Mouse (Mus musculus): ENCODE measurements around the gene Dnah1. TPM values are rescaled to one million over a fixed set of nuclear protein-coding genes. Genes with fewer than 3 reads are reported as not detected.
A peak's percentile ranks its signal among the peaks of the same experiment; 100 is the strongest.

Dnah1 gene
- polyA plus RNA-seq, 1 experiment from 2014 or later = 2.8 TPM

GRCm38 (mm10) chr14:31330957-31331356, 7.3 kb upstream of the Dnah1 start:
- H3K4me3 ChIP-seq = no peak overlapping the region
- peak; percentile 33 for DNase-seq (ENCODE audit: low spot score)
- no peaks in the 10 kb centered on the region for H3K4me1 ChIP-seq
- whole genome bisulfite sequencing = 77% methylated on average over 4 of the region's 4 CpGs
- no peaks in the 10 kb centered on the region for H3K9me3 ChIP-seq
- H3K36me3 ChIP-seq = no peaks in the 10 kb centered on the region
- H3K27ac ChIP-seq = no peak overlapping the region
- peaks cover 20% of the 10 kb centered on the region; the same call in 1 of the 2 replicates for H3K27me3 ChIP-seq (ENCODE audit: insufficient read depth, poor library complexity, severe bottlenecking)

- Histone ChIP-seq H3K27ac (no peak overlapping the region), H3K4me3 (no peak overlapping the region), H3K27me3 (ENCODE audit: insufficient read depth, poor library complexity, severe bottlenecking) (peaks cover 20% of the 10 kb centered on the region; the same call in 1 of the 2 replicates), H3K4me1 (no peaks in the 10 kb centered on the region), H3K9me3 (no peaks in the 10 kb centered on the region), H3K36me3 (no peaks in the 10 kb centered on the region)
- 47% methylated on average over 2 of the region's 2 CpGs for WGBS
- DNase-seq (ENCODE audit: low spot score) = peak; percentile 70
Measured at GRCm38 (mm10) chr14:31329741-31330140, 6.0 kb upstream of the Dnah1 start.

GRCm38 (mm10) chr14:31327681-31328080, 4.0 kb upstream of the Dnah1 start:
- H3K4me3 ChIP-seq = no peak overlapping the region
- peaks cover 11% of the 10 kb centered on the region for H3K4me1 ChIP-seq
- no peak overlapping the region for H3K27ac ChIP-seq
- DNase-seq (ENCODE audit: low spot score) = peak; percentile 63
- peaks cover 20% of the 10 kb centered on the region; the same call in 1 of the 2 replicates for H3K27me3 ChIP-seq (ENCODE audit: insufficient read depth, poor library complexity, severe bottlenecking)
- no peaks in the 10 kb centered on the region for H3K9me3 ChIP-seq
- WGBS = 59% methylated on average over 4 of the region's 4 CpGs
- H3K36me3 ChIP-seq = no peaks in the 10 kb centered on the region

- Histone ChIP-seq H3K4me1 (peaks cover 11% of the 10 kb centered on the region), H3K27ac (no peak overlapping the region), H3K9me3 (no peaks in the 10 kb centered on the region), H3K27me3 (ENCODE audit: insufficient read depth, poor library complexity, severe bottlenecking) (peaks cover 20% of the 10 kb centered on the region; the same call in 1 of the 2 replicates), H3K36me3 (no peaks in the 10 kb centered on the region), H3K4me3 (no peak overlapping the region)
- WGBS = 87% methylated on average over 1 of the region's 1 CpGs
- DNase-seq (ENCODE audit: low spot score) = peak; percentile 63
Measured at GRCm38 (mm10) chr14:31327196-31327595, 3.5 kb upstream of the Dnah1 start.

GRCm38 (mm10) chr14:31326770-31327169, 3.1 kb upstream of the Dnah1 start:
- H3K4me1 ChIP-seq = peaks cover 11% of the 10 kb centered on the region
- no peaks in the 10 kb centered on the region for H3K36me3 ChIP-seq
- H3K4me3 ChIP-seq = no peak overlapping the region
- WGBS = 70% methylated on average over 7 of the region's 7 CpGs
- peak; percentile 52 for DNase-seq (ENCODE audit: low spot score)
- H3K27ac ChIP-seq = no peak overlapping the region
- H3K9me3 ChIP-seq = no peaks in the 10 kb centered on the region
- H3K27me3 ChIP-seq (ENCODE audit: insufficient read depth, poor library complexity, severe bottlenecking) = peaks cover 24% of the 10 kb centered on the region

- Histone ChIP-seq H3K4me3 (no peak overlapping the region), H3K27ac (no peak overlapping the region), H3K4me1 (peaks cover 11% of the 10 kb centered on the region), H3K27me3 (ENCODE audit: insufficient read depth, poor library complexity, severe bottlenecking) (peaks cover 19% of the 10 kb centered on the region), H3K9me3 (no peaks in the 10 kb centered on the region), H3K36me3 (no peaks in the 10 kb centered on the region)
- DNase-seq (ENCODE audit: low spot score) = peak; percentile 63
- WGBS = 42% methylated on average over 5 of the region's 5 CpGs
Measured at GRCm38 (mm10) chr14:31325551-31325950, 1.9 kb upstream of the Dnah1 start.

GRCm38 (mm10) chr14:31324851-31325250, 1.2 kb upstream of the Dnah1 start:
- H3K36me3 ChIP-seq = no peaks in the 10 kb centered on the region
- peaks cover 11% of the 10 kb centered on the region for H3K4me1 ChIP-seq
- H3K4me3 ChIP-seq = no peak overlapping the region
- no peaks in the 10 kb centered on the region for H3K9me3 ChIP-seq
- H3K27me3 ChIP-seq (ENCODE audit: insufficient read depth, poor library complexity, severe bottlenecking) = peaks cover 22% of the 10 kb centered on the region
- H3K27ac ChIP-seq = no peak overlapping the region
- WGBS = 53% methylated on average over 10 of the region's 10 CpGs
- peak; percentile 73 for DNase-seq (ENCODE audit: low spot score)

- Histone ChIP-seq H3K4me3 (peak overlapping the region; percentile 59), H3K27ac (peak overlapping the region; percentile 71), H3K27me3 (ENCODE audit: insufficient read depth, poor library complexity, severe bottlenecking) (peaks cover 25% of the 10 kb centered on the region), H3K4me1 (peaks cover 11% of the 10 kb centered on the region), H3K9me3 (no peaks in the 10 kb centered on the region), H3K36me3 (no peaks in the 10 kb centered on the region)
- WGBS = 79% methylated on average over 4 of the region's 4 CpGs
- peak; percentile 58 for DNase-seq (ENCODE audit: low spot score)
Measured at GRCm38 (mm10) chr14:31323189-31323588, 507 bp downstream of the Dnah1 start.

GRCm38 (mm10) chr14:31322191-31322590, 1.5 kb downstream of the Dnah1 start:
- DNase-seq (ENCODE audit: low spot score) = peak; percentile 72
- Histone ChIP-seq H3K4me3 (no peak overlapping the region), H3K27ac (no peak overlapping the region), H3K27me3 (ENCODE audit: insufficient read depth, poor library complexity, severe bottlenecking) (peaks cover 25% of the 10 kb centered on the region), H3K9me3 (no peaks in the 10 kb centered on the region), H3K36me3 (no peaks in the 10 kb centered on the region), H3K4me1 (peaks cover 11% of the 10 kb centered on the region)
- 82% methylated on average over 3 of the region's 3 CpGs for WGBS

GRCm38 (mm10) chr14:31321181-31321580, 2.5 kb downstream of the Dnah1 start:
- peak; percentile 66 for DNase-seq (ENCODE audit: low spot score)
- Histone ChIP-seq H3K27ac (no peak overlapping the region), H3K9me3 (no peaks in the 10 kb centered on the region), H3K27me3 (ENCODE audit: insufficient read depth, poor library complexity, severe bottlenecking) (peaks cover 25% of the 10 kb centered on the region), H3K4me3 (no peak overlapping the region), H3K36me3 (no peaks in the 10 kb centered on the region), H3K4me1 (peaks cover 11% of the 10 kb centered on the region)
- 84% methylated on average over 11 of the region's 11 CpGs for WGBS

- no peaks in the 10 kb centered on the region for H3K9me3 ChIP-seq
- no peaks in the 10 kb centered on the region for H3K36me3 ChIP-seq
- 75% methylated on average over 10 of the region's 10 CpGs for WGBS
- no peak overlapping the region for H3K4me3 ChIP-seq
- peak; percentile 63 for DNase-seq (ENCODE audit: low spot score)
- peaks cover 11% of the 10 kb centered on the region for H3K4me1 ChIP-seq
- no peak overlapping the region for H3K27ac ChIP-seq
- peaks cover 25% of the 10 kb centered on the region for H3K27me3 ChIP-seq (ENCODE audit: insufficient read depth, poor library complexity, severe bottlenecking)
Measured at GRCm38 (mm10) chr14:31319546-31319945, 4.2 kb downstream of the Dnah1 start.

- no peak for DNase-seq (ENCODE audit: low spot score)
- H3K4me3 ChIP-seq = no peak overlapping the region
- no peaks in the 10 kb centered on the region for H3K9me3 ChIP-seq
- no peaks in the 10 kb centered on the region for H3K36me3 ChIP-seq
- H3K27me3 ChIP-seq (ENCODE audit: insufficient read depth, poor library complexity, severe bottlenecking) = peaks cover 25% of the 10 kb centered on the region
- WGBS = 80% methylated on average over 3 of the region's 3 CpGs
- H3K27ac ChIP-seq = no peak overlapping the region
- H3K4me1 ChIP-seq = no peaks in the 10 kb centered on the region
Measured at GRCm38 (mm10) chr14:31317754-31318153, 5.9 kb downstream of the Dnah1 start.

GRCm38 (mm10) chr14:31316613-31317012, 7.1 kb downstream of the Dnah1 start:
- Histone ChIP-seq H3K4me3 (no peak overlapping the region), H3K4me1 (no peaks in the 10 kb centered on the region), H3K27ac (no peak overlapping the region), H3K9me3 (no peaks in the 10 kb centered on the region), H3K36me3 (no peaks in the 10 kb centered on the region), H3K27me3 (ENCODE audit: insufficient read depth, poor library complexity, severe bottlenecking) (peaks cover 19% of the 10 kb centered on the region)
- DNase-seq (ENCODE audit: low spot score) = no peak
- 74% methylated on average over 12 of the region's 12 CpGs for WGBS

- Histone ChIP-seq H3K27me3 (ENCODE audit: insufficient read depth, poor library complexity, severe bottlenecking) (no peaks in the 10 kb centered on the region; the same call in none of the 2 replicates), H3K4me1 (no peaks in the 10 kb centered on the region), H3K36me3 (no peaks in the 10 kb centered on the region), H3K27ac (no peak overlapping the region), H3K9me3 (no peaks in the 10 kb centered on the region), H3K4me3 (no peak overlapping the region)
- WGBS = 68% methylated on average over 3 of the region's 3 CpGs
- no peak for DNase-seq (ENCODE audit: low spot score)
Measured at GRCm38 (mm10) chr14:31313192-31313591, 10.5 kb downstream of the Dnah1 start.
